Mouse (Mus musculus) kidney, adult 11 months (tissue): ENCODE data around the gene Fat3.

Experiments
- DNase-seq: peaks from one replicate; pipeline ENCODE4 v3.0.0; 2022

The Fat3 gene

GRCm38 (mm10) chr9:15937837-15938514, 563.1 kb downstream of the Fat3 start:
- no peak for DNase-seq

- DNase-seq, result no peak
Observed at GRCm38 (mm10) chr9:15930928-15931443, 570.1 kb downstream of the Fat3 start.

GRCm38 (mm10) chr9:15928331-15928730, 572.8 kb downstream of the Fat3 start:
- no peak for DNase-seq

GRCm38 (mm10) chr9:15927378-15928083, 573.6 kb downstream of the Fat3 start:
- DNase-seq, result no peak

- DNase-seq, result no peak
Observed at GRCm38 (mm10) chr9:15925237-15925636, 575.8 kb downstream of the Fat3 start.

- DNase-seq, result no peak
Observed at GRCm38 (mm10) chr9:15920271-15920670, 580.8 kb downstream of the Fat3 start.

GRCm38 (mm10) chr9:15919373-15920005, 581.6 kb downstream of the Fat3 start:
- no peak for DNase-seq

- DNase-seq, result no peak
Observed at GRCm38 (mm10) chr9:15916600-15916999, 584.5 kb downstream of the Fat3 start.

- DNase-seq, result no peak
Observed at GRCm38 (mm10) chr9:15912735-15913134, 588.4 kb downstream of the Fat3 start.

GRCm38 (mm10) chr9:15909397-15910113, 591.5 kb downstream of the Fat3 start:
- DNase-seq, result no peak

GRCm38 (mm10) chr9:15903948-15904750, 596.9 kb downstream of the Fat3 start:
- DNase-seq, result no peak

GRCm38 (mm10) chr9:15898112-15898511, 603.0 kb downstream of the Fat3 start:
- no peak for DNase-seq

GRCm38 (mm10) chr9:15886756-15887155, 614.3 kb downstream of the Fat3 start:
- no peak for DNase-seq

- no peak for DNase-seq
Observed at GRCm38 (mm10) chr9:15880754-15881153, 620.3 kb downstream of the Fat3 start.

- peak; percentile 10 for DNase-seq
Observed at GRCm38 (mm10) chr9:15880160-15880603, 620.9 kb downstream of the Fat3 start.

- DNase-seq, result no peak
Observed at GRCm38 (mm10) chr9:15874506-15875160, 626.5 kb downstream of the Fat3 start, which contains the start of gene Mtnr1b. Mtnr1b (minus strand) TSS chr9:15874556.

GRCm38 (mm10) chr9:15870013-15870412, 631.1 kb downstream of the Fat3 start:
- DNase-seq, result no peak

- no peak for DNase-seq
Observed at GRCm38 (mm10) chr9:15869456-15869855, 631.6 kb downstream of the Fat3 start.

GRCm38 (mm10) chr9:15866280-15867072, 634.6 kb downstream of the Fat3 start:
- DNase-seq, result no peak

- DNase-seq, result no peak
Observed at GRCm38 (mm10) chr9:15861402-15861801, 639.7 kb downstream of the Fat3 start.
